Mouse (Mus musculus): ENCODE results near the gene Vps36.

Gene Vps36

DNA sequence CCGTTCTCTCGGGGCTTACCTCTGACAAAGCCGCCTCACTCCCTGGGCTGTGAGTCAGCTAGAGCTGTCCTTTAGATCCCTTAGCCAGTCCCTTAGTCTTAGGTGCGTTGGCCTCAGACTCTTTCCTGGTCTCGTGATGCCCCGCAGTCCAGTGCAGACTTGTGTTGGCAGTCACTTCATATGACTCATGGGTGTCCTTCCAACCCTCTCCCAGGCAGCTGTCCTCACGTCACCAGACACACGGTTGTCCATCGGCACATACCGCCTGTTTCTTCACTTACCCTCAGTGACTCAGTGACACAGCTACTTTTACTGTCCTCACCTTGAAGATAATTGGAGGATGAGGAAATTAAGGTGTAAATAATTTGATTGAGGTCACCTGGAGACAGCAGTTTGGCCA, 22.2 kb downstream of the Vps36 start:
- no peak for DNase-seq (ENCODE audit: low spot score)

- DNase-seq (ENCODE audit: low spot score): no peak
These were observed 33.8 kb downstream of the Vps36 start for GRCm38 (mm10) chr8:22226361-22226760.

DNA sequence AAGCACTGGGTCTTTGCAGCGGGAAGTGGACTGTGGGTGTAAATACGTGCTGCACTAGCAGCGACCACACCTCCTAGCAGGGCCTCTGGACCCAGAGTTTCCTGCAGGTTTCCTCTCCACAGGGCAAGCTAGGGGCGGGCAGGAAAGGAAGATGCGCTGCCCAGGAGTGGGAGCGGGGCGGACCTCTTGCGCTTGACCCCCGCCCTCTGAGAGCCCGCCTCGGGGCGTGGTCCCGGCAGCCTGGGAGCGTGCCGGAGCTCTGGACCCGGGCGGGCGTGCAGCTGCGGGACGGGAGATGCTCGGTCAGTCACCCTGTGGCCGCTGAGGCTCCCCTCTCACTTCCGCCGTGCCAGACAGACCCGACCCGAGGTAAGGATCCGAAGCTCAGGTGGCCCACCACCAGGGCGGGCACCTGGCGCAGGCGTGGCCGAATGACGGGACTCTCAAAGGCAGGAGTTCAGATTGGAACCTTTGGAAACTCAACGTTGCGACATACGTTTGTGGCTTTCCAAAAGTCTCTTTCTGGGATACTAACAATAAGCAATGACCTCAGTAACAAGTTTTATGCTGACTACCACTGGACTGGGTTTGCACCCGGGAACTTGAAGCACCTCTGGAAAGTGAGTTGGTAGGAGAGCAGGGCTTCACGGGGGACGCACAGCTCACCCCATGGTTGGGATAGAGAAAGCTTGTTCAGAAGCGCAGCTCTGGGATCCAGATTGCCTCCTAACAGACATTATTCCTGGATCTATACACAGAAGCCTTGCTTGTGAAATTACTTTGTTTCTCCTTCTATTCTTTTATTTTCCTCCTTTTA, 34.7 kb downstream of the Vps36 start, which contains the start of gene Thsd1:
Thsd1 (plus strand) TSS at position 253 of the 817 bp plus-strand sequence.
- no peak for DNase-seq (ENCODE audit: low spot score)

GRCm38 (mm10) chr8:22228621-22229020, 36.0 kb downstream of the Vps36 start:
- no peak for DNase-seq (ENCODE audit: low spot score)

DNA sequence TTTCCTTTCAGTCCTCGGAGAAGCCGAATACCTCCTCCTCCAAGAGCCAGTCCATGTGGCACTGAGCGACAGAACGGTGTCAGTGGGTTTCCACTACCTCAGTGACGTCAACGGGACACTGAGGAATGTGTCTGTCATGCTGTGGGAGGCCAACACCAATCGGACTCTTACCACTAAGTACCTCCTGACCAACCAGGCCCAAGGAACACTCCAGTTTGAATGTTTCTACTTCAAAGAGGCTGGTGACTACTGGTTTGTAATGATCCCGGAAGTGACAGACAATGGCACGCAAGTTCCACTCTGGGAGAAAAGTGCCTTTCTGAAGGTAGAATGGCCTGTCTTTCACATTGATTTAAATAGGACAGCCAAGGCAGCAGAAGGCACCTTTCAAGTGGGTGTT, 50.4 kb downstream of the Vps36 start:
- DNase-seq (ENCODE audit: low spot score): no peak

DNA sequence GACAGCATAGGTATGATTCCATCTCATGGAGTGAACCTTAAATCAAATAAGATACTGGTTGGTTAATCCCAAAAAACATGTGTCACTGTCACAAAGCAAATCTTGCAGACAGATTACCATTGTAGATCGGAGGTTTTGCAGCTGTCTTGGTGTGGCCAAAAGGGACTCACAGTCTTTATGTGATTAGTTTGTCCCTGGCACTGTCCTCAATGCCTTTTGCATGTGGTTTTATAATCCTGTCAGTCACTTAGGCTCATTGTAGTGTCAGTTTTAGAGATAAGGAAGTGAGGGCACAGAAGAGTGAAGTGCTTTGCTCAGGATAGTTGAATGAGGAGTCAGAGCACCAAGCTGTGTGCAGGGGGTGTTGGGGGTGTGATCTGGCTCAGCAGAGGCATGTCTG, 53.1 kb downstream of the Vps36 start:
- DNase-seq (ENCODE audit: low spot score): no peak

DNA sequence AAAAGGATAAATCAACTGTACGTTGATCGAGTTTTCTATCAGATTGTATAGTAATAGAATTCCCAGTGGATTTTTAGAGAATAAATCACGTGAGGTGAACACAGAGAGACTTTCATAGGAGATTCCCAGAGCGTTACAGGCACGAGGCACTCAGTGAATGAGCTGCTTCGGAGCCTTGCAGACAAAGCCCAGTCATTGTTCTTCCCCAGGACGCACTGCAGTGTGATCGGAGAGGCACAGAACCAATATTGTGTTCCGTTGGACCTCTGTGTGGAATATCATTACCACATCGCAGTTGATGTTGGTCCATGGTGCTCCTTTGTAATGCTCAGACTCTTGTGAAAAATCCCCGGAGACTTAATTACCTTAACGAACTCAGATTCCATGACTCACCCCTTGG, 55.3 kb downstream of the Vps36 start:
- no peak for DNase-seq (ENCODE audit: low spot score)

GRCm38 (mm10) chr8:22249080-22249479, 56.5 kb downstream of the Vps36 start:
- no peak for DNase-seq (ENCODE audit: low spot score)

- DNase-seq (ENCODE audit: low spot score): no peak
These were observed 66.4 kb downstream of the Vps36 start for GRCm38 (mm10) chr8:22258946-22259450.

GRCm38 (mm10) chr8:22259531-22259930, 66.9 kb downstream of the Vps36 start:
- DNase-seq (ENCODE audit: low spot score): no peak

- no peak for DNase-seq (ENCODE audit: low spot score)
These were observed 67.6 kb downstream of the Vps36 start for GRCm38 (mm10) chr8:22260091-22260722.

DNA sequence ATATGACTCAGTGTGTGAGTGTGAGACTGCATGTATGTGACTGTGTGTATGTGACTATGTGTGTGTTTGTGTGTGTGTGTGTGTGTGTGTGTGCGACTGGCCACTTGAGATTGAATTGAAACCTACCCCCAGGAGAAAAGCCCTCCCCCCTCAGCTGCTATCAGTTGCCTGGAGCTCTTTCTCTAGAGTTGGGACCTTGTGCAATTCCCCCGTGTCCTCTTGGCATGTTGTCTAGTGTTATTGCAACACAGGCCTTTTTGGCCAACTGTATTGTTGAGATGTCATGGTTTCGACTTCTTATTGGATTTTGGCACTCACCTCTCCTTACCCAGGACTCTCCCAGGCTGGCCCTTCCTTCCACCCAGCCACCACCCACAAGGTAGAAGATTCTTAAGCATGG, 69.7 kb downstream of the Vps36 start:
- DNase-seq (ENCODE audit: low spot score): no peak

DNA sequence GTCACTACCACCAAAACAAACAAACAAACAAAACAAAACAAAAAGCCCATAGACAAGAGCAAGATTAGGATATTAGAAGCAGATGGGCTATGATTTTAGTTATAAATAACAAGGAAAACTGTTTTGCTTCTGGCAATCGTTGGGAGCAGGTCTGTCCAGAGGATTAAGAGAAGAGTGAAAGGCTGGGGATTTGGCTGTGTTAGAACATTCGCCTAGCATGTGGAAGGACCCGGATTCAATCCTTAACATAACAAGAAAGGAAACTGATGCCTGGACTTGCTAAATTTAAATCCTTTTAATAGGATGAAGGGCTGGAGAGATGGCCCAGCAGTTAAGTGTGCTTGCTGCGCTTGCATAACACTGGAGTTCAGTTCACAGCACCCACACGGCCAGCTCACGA, 71.7 kb downstream of the Vps36 start:
- DNase-seq (ENCODE audit: low spot score): no peak

DNA sequence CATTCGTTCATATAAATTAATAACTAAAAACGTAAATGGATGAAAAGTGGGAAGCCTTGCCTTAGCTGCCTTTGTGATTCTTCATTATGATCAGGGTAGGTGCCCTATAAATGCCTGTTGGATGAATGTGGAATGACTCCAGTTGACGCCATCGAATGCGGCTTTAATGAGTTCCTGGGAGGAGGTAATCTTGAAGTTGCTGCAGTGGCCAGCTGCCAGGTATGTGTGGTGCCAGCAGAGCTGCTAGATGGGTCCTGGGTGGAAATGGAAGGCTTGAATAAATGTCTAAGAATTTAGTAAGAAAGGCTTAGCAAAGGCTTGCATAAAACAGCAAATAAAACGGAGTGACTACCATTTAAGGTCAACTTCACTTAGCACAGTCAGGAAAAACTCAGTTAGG, 72.2 kb downstream of the Vps36 start:
- DNase-seq (ENCODE audit: low spot score): no peak

DNA sequence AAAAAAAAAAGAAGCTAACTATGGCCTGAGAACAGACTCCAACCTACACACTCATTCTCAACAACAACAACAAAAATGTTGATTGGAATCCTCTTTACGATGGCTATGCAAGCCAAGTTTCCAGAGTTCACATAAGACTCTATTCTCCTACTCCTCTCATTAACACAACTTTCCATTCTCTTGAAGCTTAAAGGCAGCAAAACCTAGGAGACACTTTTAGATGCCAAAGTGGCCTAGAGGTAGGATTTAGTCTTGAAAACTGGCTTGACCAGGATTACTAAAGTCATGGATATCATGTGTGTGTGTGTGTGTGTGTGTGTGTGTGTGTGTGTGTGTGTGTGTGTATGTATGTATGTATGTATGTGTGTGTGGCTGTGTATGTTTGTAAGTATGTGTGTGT, 72.6 kb downstream of the Vps36 start:
- DNase-seq (ENCODE audit: low spot score): no peak

DNA sequence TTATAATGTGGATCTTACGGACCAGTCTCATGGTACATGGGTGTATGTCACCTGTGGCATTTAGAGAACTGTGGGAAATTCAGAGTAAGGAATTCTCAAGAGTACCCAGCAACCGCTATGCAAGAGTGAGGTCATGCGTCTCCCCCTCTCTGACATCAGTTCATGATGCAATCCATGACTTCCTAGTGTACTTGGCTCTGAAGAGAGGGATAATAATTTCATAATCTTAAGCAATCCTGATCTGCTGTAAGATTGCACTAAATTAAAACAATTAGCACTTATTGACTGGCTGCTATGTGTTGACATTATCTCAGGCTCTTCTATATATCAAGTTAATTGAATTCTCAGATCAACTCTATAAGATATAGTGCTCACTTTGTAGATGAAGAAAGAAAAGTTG, 74.2 kb downstream of the Vps36 start:
- no peak for DNase-seq (ENCODE audit: low spot score)

Measured in layer of hippocampus, adult 9-10 months (tissue).